Mouse (Mus musculus): ENCODE results near the gene Gm20911.
"Not testable (repeated sequence)": the region's sequence is repeated elsewhere in the genome, so short reads cannot be mapped to it uniquely, and the experiment has no call there.

Gene Gm20911

GRCm38 (mm10) chrY:81457707-81458106 is at the start of gene Gm20911:
Gene Gm20911 (plus strand): TSS chrY:81458007.
- not testable (repeated sequence) for DNase-seq (ENCODE audit: low spot score in 2 of 2)
